Mouse (Mus musculus) urinary bladder, postnatal 36 days (tissue): ENCODE measurements around the gene Elmo1.
A peak's percentile ranks its signal among the peaks of the same experiment; 100 is the strongest.

Experiments
- DNase-seq, 2 experiments: peaks; one replicate each; pipeline ENCODE4 v3.0.0; 2022; ENCODE audit warnings: low spot score in 2 of 2, mixed read lengths in 1 of 2

The Elmo1 gene

GRCm38 (mm10) chr13:20090133-20090710, at the start of gene Elmo1:
Gene Elmo1, plus strand, starts transcription at chr13:20090596.
- DNase-seq = peak; percentile 49 to 76

GRCm38 (mm10) chr13:20041169-20041830, 49.1 kb upstream of the Elmo1 start:
- no peak for DNase-seq

GRCm38 (mm10) chr13:20042856-20043255, 47.5 kb upstream of the Elmo1 start:
- no peak for DNase-seq

GRCm38 (mm10) chr13:20045350-20045749, 45.0 kb upstream of the Elmo1 start:
- no peak for DNase-seq

GRCm38 (mm10) chr13:20045836-20046235, 44.6 kb upstream of the Elmo1 start:
- no peak for DNase-seq

- no peak for DNase-seq
Measured at GRCm38 (mm10) chr13:20046406-20046805, 44.0 kb upstream of the Elmo1 start.

DNA sequence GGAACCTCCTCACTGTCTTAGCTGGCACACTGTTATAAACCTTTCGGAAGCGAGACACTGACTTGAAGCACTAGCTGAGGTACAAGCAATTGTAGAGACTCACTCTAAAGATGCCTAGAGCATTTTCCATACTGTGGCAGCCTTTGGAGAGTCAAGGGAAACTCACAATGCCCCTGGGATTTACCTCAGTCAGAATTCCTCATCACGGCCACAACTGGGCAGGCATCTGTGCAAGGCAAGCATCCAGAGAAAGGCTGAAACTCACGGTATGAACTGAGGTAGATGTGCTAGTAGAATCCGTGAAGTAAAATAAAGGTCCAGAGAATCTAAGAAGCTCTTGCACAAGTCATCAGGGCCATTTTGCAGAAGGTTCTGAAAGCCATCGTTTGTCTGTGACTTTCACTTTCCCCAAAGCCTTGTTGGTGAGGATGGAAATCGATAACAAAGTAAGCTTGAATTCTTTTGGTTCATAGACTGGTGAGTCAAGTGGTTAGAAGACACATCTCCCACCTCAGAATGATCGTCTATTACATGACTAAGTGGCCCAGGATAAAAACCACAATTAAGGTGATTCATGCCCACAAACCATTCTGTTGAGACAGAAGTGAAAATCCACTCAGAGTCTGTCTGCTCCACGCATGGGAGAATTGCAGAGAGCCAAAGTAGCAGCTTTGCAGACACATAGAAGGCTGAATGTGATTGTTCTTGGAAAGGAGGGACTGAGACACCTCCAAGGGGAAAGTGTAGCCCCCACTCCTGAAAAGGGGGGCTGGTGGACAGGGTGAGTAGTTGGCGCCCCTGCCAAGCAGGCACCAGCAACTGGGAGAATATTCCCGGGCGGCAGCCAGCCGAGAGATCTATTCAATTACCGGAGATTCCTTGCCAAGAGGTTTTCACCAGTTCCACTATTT, 42.2 kb upstream of the Elmo1 start:
- DNase-seq = no peak

GRCm38 (mm10) chr13:20048837-20049160, 41.6 kb upstream of the Elmo1 start:
- no peak for DNase-seq

GRCm38 (mm10) chr13:20049654-20050053, 40.7 kb upstream of the Elmo1 start:
- DNase-seq = no peak

DNA sequence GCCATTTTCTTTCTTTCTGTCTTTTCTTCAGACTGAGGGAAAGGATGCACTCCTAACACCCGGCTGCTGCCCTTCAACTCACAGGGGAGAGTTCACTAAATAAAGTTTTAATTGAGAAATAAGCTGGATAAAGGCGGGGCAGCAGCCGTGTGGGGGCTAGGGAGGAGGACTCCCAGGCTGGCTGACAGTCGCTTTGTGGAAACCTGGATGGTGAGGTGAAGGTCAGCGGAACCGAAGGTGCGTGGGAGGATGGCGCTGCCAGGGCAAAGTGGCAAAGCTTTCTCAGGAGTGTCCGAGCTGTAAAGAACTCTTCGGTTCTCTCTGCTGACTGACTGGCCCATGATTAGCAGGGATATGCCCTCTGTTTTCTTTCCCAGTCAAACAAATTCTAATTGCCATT, 40.2 kb upstream of the Elmo1 start:
- DNase-seq = no peak

DNA sequence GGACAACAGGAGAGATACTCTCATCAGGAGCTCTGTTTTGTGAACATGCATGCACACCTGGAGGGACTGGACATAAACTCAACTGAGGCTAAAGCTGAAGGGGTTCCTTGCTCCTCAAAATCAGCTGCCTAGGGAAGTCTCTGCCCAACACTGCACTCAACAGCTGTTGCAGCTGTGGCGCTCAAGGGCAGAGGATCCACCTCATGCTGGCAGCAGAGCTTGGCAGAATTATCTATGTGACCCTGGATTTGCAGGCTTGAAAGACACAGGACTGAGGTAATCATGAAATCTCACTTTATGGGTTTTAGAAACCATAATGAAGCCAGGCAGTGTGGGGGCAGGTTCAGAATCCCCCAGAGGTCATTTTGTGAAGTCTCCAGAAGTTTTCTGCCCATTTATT, 32.5 kb upstream of the Elmo1 start:
- no peak for DNase-seq

- no peak for DNase-seq
Measured at GRCm38 (mm10) chr13:20061031-20061430, 29.4 kb upstream of the Elmo1 start.

- DNase-seq = no peak
Measured at GRCm38 (mm10) chr13:20063331-20063730, 27.1 kb upstream of the Elmo1 start.

- no peak for DNase-seq
Measured at GRCm38 (mm10) chr13:20072043-20072442, 18.4 kb upstream of the Elmo1 start.

GRCm38 (mm10) chr13:20072994-20073393, 17.4 kb upstream of the Elmo1 start:
- DNase-seq = no peak

GRCm38 (mm10) chr13:20076521-20076920, 13.9 kb upstream of the Elmo1 start:
- no peak for DNase-seq

GRCm38 (mm10) chr13:20077237-20077636, 13.2 kb upstream of the Elmo1 start:
- DNase-seq = no peak

DNA sequence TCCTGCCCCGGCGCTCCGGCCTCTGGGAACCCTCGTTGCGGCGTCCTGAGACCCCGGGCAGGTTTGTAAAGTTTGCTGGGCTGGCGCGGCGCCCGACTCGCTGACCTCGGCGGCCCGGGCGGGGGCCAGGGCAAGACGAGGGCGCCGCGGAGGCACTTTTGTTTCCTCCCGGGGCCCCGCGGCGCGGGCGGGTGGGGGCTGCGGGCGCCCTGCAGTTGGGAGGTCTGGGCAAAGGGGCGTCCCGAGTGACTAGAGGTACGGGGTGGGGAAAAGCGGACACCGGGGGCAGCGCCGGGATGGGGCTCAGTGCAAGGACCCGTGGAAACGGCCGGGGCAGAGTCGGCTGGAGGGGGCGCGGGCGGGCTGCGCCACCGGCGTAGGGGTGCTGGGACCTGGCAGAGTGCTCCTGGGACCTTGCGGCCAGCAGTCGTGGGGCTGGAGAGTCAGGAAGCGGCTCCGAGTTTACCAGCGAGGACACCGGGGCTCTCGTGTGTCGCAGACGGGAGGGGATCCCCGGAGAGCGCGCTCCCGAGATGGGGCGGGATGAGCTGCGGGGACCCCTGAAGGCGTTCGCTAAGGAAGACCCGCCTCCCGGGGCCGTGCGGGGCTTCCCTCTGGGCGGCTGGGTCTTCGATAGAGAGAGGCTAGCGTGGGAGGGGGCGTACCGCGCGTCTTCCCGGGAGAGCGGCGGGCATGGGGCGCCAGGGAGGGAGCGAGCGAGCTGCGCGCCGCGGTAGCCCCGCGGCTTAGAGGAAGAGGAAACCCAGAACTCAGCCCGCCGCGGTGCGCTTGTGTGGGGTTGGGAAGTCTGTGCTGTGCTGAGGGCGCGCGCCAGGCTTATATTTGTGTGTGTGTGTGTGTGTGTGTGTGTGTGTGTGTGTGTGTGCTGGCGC, 561 bp downstream of the Elmo1 start:
- peak; percentile 33 to 38 for DNase-seq

- DNase-seq = peak in 1 of 2 experiments; percentile 25
Measured at GRCm38 (mm10) chr13:20091604-20091926, 1.2 kb downstream of the Elmo1 start.

DNA sequence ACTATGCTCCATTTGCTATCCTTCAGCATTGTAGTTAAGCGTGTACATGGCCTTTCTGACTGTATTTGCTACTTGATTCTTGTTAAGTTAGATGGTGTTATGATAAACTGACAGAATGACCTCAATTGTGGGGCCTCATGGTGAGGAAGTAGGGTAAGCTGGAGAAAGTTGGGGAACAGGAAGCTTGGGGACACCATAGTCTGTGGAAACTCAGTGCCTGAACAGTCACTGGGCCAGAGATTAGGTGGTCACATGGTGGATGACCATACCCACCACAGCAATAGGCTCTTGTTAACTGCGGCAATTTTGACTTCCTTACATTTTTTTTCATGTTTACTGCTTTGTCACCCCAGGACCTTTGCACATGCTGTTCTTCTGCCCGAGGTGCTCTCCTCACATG, 1.9 kb downstream of the Elmo1 start:
- no peak for DNase-seq

DNA sequence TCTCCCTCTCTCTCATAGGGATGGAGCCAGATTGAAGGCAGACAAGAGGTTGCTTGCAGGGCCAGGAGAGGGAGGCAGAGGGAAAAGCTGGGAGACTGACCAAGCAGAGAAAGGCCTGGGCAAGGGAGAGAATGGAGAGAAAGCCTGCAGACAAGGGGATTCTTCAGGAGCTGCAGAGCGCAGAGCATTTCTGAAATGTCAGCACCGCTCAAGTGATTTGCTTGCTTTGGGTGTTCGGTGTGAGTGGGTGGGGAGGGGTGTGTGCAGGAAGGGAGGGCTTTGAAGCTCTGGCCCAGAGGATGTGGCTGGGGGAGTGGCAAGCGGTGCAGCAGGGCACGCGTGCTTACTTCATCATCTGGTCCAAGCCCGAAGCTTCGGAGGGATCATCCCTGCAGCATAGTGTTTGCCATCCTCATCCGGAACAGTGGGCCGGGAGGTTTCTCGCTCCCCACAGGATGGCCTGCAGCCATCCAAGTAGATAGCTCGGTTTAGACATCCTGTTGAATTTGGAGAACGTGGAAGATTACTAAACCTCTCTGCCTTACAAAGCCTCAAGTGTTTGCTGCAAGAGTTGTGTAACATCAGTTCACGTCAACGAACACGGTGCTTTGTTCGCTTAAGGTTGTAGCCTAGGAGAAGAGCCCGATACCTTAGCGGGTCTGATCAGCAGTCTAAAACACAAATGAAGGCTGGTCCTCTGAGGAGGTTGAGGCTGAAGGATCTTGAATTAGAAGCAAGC, 3.1 kb downstream of the Elmo1 start:
- DNase-seq = peak in 1 of 2 experiments; percentile 24
